Mouse (Mus musculus) gastrocnemius, postnatal 4 days (tissue): ENCODE data around the gene Fam227a. TPM values are rescaled to one million over a fixed set of nuclear protein-coding genes. Genes with fewer than 3 reads are reported as not detected.

Source experiments
- DNase-seq, 2 experiments: peaks; one replicate each; pipeline ENCODE4 v3.0.0; 2021 to 2022; ENCODE audit warnings: low spot score in 2 of 2, mixed read lengths in 2 of 2
- long read RNA-seq, 2 experiments: library from polyadenylated mRNA; stranded (forward); transcript quantifications; one replicate each; pipeline ENCODE4 v2.0.0; 2021
- total RNA-seq, 2 experiments: library from RNA; stranded (reverse); gene quantifications; 2 replicates each; pipeline ENCODE4 v1.2.3; 2021

The Fam227a gene
- total RNA-seq: 1 to 10 TPM; 1.7 to 2.1 TPM
- long read RNA-seq, experiment 1: 0 reads
- long read RNA-seq, experiment 2: 0 reads

DNA sequence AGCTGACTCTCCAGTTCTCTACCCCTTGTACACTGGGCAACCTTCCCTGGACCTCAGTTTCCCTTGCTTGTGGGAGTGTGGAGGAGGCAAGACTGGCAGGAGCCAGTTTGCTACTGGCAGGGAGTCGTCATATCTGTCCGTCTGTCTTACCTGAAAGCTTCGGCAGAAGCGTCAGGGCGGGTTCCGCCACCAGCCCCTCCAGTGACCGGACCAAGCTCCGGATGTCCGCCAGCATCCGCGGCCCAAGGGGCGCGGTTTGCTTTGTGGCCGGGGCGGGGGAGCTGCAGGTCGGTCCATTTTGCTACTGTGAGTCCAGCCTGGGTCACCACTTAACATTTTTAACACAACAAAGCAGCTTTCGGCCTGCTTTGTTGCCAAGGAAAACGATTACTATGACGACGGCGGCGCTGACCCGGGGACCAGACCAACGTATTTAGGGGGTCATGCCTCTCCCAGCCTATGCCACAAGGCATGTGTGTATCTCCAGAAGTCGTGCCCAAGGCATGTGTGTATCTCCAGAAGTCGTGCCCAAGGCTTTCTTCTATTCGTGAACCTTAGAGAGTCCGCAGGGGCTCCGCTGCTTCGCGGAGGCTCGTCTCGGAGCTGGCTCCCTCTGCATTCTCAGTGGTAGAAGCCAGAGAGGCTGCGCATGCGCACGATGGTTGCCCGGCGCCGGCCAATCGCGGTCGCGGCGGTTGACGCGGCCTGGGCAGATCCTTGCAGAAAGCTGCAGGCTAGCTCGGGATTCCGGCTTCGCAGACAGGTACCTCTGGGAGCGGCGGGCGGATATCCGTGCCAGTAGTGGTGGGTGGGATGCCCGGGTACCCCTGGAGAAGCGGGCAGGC lies at the start of gene Fam227a, which contains the start of gene Cby1:
Fam227a (minus strand) TSS at position 426 of the 845 bp plus-strand sequence.
Cby1 (plus strand) TSS at position 669 of the 845 bp plus-strand sequence.
- DNase-seq: peak; percentile 96 to 97

- no peak for DNase-seq
Observed at GRCm38 (mm10) chr15:79708229-79708822, 49.6 kb upstream of the Fam227a start.

GRCm38 (mm10) chr15:79706603-79707214 lies 48.0 kb upstream of the Fam227a start:
- no peak for DNase-seq

DNA sequence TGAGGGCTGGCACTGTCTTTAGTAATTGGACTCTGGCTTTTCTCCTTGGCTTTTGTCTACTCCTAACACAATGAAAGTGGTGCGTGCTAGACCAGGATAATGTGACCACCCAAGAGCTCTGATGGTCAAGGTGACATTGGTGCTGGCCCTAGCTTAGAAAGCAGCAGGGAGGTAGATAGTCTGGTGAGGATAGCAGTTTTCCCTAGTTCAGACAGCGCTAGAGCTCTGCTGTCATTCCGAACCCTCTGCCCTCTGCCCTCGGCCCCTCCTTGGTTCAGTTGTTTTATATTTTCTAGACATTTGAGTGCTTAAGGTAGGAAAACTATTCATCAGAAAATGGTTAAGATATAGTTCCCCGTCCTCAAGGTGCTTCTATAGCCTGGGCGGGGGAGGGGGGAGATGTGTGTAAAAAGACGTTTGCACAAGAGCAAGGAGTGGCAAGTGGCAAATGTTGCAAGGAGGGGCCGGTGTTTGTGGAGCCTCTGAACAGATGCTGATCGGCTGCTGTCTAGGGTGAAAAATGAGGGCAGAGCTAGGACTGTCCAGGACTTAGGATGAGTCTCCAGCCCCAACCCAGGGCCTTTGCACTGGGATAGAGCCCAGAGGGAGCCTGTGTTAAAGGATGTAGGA lies 38.9 kb upstream of the Fam227a start:
- DNase-seq: no peak

- no peak for DNase-seq
Observed at GRCm38 (mm10) chr15:79697011-79697410, 38.3 kb upstream of the Fam227a start.

GRCm38 (mm10) chr15:79696508-79696907 lies 37.8 kb upstream of the Fam227a start:
- DNase-seq: no peak

DNA sequence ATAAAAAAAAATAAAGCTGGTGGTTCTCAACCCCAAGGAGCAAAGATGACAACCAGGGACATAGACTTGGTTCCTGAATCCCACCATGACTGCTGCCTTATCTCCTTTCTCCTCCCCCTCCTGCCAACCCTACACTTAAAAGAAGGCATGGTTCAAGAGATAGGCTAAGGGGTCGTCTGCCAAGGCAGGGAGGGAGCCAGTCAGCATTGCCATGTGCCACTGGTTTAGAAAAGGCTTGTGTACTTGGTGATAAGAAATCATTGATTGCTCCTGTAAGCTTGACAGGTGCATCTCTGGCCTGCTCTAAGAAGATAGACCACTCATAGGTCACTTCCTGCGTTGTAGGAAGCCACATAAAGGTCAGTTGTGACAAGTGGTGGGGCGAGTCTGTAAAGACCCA lies 36.8 kb upstream of the Fam227a start:
- DNase-seq: no peak

- DNase-seq: no peak
Observed at GRCm38 (mm10) chr15:79694512-79694911, 35.8 kb upstream of the Fam227a start.

- no peak for DNase-seq
Observed at GRCm38 (mm10) chr15:79693740-79694139, 35.0 kb upstream of the Fam227a start.

DNA sequence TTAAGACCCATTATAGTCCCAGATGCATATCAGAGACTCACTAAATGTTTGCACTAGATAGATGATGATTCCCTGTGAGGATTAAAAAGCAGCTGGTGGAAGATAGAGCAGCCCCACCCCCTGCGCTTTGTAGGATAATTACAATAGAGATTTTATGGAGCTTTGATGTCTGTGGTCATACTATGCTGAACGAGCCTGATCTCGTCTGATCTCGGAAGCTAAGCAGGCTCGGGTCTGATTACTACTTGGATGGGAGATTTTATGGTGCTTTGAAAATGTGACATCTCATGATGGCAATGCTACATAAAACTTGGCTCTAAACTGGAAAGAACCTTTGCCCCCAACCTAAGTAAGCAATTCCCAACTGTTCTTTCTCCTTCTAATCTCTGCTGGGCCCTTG lies 33.6 kb upstream of the Fam227a start:
- no peak for DNase-seq

DNA sequence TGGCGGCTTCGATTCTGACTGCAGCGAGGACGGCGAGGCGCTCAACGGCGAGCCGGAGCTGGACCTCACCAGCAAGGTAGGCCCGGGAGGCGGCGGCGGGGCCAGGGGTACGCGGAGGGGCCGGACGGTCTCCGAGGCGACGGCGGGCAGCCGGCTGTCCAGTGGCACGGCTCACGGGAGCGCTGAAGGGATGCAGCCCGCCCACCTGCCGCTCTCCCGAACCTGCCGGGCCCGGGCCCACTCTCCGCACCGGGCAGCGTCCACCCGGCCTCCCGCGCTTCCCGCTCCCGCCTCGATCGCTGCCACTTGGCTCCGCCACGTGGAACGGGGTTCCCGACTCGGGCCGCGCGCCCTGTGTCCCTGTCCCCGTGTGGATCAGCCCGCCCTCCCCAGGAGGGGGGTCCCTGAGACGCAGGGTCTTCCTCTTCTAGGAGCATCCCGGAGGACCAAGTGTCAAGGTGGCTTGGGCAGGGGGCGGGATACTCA lies 32.3 kb upstream of the Fam227a start:
- DNase-seq: peak; percentile 37 to 62

DNA sequence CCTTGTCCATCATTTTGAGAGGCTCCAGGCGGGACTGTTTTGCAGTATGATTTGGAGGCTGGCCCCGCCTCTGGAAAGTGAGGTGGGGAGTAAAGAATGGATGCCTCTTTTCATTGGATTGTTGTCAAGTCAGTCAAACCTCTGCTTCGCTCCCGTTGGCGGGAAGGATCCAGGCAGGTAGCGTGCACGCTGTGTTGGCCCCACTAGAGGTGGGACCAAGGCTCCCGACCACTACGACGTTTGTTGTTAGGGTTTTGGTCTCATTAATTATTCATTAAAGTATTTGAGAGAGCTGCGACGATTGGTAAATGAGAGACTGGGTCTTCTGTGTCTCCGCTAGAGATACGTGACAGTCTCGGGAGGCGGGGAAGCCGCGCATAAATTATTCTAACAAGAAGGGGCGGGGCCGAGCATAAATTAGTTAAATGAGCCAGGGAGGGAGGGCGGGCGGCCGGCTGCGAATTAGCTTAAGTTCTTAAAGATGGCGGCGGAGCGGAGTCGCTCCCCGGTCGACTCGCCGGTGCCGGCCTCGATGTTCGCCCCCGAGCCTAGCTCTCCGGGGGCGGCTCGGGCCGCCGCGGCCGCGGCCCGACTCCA lies 31.8 kb upstream of the Fam227a start, which contains the start of gene Gtpbp1:
Gtpbp1 (plus strand) TSS at position 420 of the 597 bp plus-strand sequence.
- peak; percentile 82 to 96 for DNase-seq

GRCm38 (mm10) chr15:79689662-79690425 lies 31.1 kb upstream of the Fam227a start:
- no peak for DNase-seq

DNA sequence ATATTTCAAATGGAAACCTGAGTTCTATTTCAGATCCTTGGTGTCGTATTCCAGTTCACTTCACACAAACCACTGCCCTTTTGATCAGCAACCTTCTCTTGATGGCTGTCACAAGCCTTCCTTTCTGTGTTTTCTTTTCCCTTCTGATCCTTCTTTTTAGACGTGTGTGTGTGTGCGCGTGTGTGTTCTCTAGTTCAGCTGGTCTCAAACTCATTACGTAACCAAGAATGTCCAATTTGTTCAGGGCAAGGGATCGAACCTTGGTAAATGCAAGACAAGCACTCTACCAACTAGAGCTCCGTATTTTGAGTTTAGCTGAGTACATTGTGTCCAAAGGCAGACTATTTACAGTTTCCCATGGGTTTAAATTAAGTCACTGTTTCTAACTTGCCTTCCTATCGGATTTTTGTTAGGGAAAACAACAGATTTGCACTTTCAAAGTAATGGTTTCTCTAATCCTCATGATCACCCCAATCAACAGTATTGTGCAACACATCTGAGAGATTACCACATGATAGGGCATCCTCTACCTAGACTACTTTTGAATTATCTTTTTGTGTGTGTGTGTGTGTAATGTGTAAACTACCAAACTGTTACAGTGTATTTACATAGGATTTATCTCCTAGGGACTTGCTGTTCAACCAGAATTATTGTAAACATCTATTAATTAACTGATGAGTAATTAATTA lies 29.7 kb upstream of the Fam227a start:
- no peak for DNase-seq

DNA sequence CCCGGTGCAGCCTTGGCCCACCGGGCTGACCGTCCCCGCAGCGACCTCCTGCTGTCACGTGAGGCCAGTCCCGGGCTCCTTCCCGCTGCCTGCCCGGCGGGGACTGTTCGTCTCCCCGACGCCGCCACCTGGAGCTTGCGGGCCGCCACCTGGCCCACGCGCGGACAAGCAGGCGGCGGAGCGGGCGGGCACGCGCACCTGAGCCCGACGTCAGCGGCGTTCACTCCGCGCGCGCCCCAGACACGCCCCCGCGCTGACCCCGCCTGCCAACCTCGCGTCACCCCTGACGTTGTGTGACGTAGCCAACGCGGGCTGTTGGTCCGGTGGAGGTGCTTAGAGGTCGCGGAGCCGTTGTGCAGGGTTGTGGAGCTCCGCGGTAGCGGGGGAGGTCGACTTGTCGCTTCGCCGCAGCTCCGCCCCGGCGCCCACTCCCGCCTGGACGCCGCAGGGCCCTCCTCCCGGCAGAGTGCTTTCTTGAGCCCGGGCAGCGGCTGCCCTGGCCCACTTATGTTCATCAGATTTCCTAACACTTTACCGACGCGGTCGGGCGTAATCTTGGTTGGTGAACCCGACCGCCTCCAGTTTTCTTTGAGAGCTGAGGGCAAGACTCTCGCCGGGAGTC lies 29.0 kb upstream of the Fam227a start, which contains the start of gene Josd1:
Josd1 (minus strand) TSS at position 274 of the 622 bp plus-strand sequence.
- peak; percentile 86 to 94 for DNase-seq

DNA sequence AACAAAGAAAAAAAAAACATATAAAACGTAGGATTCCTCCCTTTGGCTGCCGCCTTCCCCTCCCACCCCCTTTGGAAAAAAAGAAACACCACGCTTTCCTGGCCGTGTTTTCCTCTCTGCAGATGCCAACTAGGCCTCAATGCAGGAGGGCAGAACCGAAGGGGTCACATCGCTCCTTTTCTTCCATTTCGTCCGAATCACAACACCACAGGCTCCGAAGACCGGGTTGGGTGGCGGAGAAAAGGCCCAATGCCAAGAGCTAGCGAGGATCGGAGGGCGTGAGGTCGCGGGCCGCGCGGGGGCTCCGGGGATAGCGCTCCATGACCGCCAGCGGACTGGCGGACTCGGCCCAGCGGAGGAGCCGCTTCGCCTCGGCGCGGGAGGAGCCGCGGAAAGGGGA lies 28.4 kb upstream of the Fam227a start:
- DNase-seq: no peak

DNA sequence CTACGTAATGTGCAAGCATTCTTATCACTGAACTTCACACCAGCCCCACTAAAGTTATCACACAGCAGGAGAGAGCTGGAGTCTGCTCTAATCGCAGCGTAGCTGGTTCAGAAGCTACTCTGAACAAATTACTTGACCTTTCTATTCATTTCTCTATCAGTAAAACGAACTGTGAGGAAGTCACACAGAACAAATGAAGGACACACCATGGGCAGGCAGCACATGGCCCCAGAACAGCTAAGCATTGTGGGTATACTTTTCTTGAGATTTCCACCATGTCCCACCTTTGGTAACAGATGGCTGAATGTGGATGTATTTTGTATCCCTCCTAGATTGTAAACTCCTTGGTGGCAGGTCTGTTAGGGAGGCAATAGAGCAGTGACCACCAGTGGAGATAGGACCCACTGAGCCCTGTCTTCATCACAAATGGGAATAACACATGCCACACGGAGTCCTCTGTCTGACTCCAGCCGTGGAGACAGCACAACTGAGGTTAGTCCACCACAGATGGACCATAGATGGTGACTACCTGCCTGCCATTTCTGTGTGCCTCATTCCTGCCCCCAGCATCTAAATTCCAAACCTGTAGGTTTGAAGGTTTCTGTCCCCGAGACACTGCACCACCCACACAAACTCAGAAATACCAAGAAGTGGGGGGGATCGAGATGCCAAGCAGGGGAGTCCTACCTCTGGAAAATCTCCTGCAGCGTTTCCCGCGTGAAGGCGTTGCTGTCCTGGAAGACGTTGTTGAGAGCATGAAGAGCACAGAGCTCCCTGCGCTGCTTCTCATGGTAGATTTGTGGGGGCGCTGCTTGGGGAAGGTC lies 27.5 kb upstream of the Fam227a start:
- DNase-seq: no peak

- no peak for DNase-seq
Observed at GRCm38 (mm10) chr15:79685141-79685641, 26.4 kb upstream of the Fam227a start.
